Mouse (Mus musculus): ENCODE measurements around the gene Zfp541. TPM values are rescaled to one million over a fixed set of nuclear protein-coding genes. Genes with fewer than 3 reads are reported as not detected.

Zfp541 gene
- polyA plus RNA-seq, 1 experiment, result not detected

DNA sequence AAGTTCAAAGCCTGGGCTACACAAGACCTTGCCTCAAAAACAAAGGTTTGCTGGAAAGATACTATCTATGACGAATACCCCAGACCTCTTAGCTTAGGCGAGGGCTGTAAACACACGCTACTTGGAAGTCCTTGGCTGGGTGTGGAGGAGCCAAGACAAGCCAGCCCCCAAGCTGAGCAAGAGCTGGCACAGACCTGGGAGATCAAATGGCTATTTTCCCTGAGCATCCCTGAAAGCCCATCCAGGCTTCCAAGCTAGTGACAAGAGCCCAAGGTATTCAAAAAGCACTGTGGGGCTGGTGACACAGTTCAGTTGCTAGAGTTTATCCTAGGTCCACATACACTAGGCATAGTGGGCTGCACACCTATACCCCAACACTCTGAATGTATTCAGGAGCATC, 11.0 kb upstream of the Zfp541 start:
- WGBS, result 72% methylated on average over 3 of the region's 3 CpGs
- Histone ChIP-seq H3K4me3 (ENCODE audit: low read depth, low read length) (no peak overlapping the region), H3K36me3 (ENCODE audit: control insufficient read depth, insufficient read depth, low read length) (no peaks in the 10 kb centered on the region), H3K27me3 (ENCODE audit: control insufficient read depth, insufficient read depth, low read length) (no peaks in the 10 kb centered on the region), H3K27ac (ENCODE audit: insufficient read depth, low read depth, low read length) (no peak overlapping the region), H3K4me1 (ENCODE audit: control insufficient read depth, insufficient read depth, insufficient read length, low read length) (peaks cover 9% of the 10 kb centered on the region; the same call in 1 of the 2 replicates)
- no peak for TF ChIP-seq CTCF (IDR thresholded peaks at IDR 0.05; ENCODE audit: extremely low read depth, insufficient read length, insufficient replicate concordance, low read depth, low read length)
- no peak for TF ChIP-seq POLR2A (IDR thresholded peaks at IDR 0.05; ENCODE audit: low read depth, low read length)

DNA sequence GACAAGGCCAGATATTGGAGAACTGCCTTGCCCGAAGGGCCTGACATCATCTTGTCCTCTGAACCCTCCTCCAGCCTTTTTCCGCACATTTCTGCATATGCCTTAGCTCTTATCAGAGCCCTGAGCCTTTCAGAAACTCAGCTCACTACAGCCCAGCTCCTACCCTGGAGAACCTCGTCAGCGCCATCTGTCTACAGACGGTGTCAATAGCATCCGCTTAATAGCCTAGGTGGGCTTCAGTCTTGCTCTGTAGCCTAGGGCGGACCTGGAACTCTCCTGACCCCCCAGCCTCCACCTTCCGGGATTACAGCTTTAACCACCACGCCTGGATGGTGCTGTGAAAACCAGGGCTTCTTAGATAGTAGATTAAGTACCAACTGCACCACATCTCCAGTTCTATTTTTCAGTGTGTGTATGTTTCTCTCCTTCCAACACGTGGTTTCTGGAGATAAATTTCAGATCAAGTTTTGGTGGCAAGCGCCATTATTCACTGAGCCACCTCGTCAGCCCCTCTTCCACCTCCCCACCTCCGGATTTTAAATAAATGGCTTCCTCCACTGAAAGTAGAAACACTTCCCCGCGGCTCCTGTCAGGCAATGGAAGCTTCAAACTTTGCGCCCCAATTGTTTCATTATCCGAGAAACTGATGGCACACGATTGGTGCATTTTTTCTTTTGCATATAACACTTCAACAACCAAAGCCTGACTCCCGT, 9.6 kb upstream of the Zfp541 start:
- Histone ChIP-seq H3K4me3 (ENCODE audit: low read depth, low read length) (peak overlapping the region; percentile 63), H3K36me3 (ENCODE audit: control insufficient read depth, insufficient read depth, low read length) (no peaks in the 10 kb centered on the region), H3K4me1 (ENCODE audit: control insufficient read depth, insufficient read depth, insufficient read length, low read length) (peaks cover 10% of the 10 kb centered on the region; the same call in 1 of the 2 replicates), H3K27ac (ENCODE audit: insufficient read depth, low read depth, low read length) (peak overlapping the region; percentile 70), H3K27me3 (ENCODE audit: control insufficient read depth, insufficient read depth, low read length) (no peaks in the 10 kb centered on the region)
- WGBS, result under 1% methylated on average over 19 of the region's 19 CpGs
- no peak for TF ChIP-seq POLR2A (IDR thresholded peaks at IDR 0.05; ENCODE audit: low read depth, low read length)
- TF ChIP-seq CTCF (IDR thresholded peaks at IDR 0.05; ENCODE audit: extremely low read depth, insufficient read length, insufficient replicate concordance, low read depth, low read length), result peak; percentile 83; the same call in 1 of the 2 replicates

DNA sequence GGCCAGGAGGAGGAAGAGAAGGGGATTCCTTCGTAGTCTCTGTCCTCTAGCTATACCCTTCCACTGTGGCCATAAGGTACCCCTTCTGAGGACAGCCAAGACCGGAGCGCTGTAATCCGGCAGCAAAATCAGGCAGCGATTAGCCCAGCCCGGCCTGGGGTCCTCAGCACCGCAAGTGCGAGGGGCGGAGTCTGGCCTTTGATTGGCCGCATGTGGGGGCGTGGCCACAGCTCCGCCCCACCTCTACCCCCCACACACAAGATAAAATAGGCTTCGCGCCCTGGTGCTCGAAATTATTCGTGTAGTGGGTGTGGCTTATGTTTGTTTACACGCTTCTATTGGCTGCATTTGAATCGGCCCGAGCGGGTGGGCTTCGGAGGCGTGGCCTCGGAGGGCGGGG, 8.9 kb upstream of the Zfp541 start:
- H3K27ac ChIP-seq (ENCODE audit: insufficient read depth, low read depth, low read length), result peak overlapping the region; percentile 70
- H3K36me3 ChIP-seq (ENCODE audit: control insufficient read depth, insufficient read depth, low read length), result no peaks in the 10 kb centered on the region
- under 1% methylated on average over 24 of the region's 24 CpGs for WGBS
- peaks cover 14% of the 10 kb centered on the region; the same call in 1 of the 2 replicates for H3K4me1 ChIP-seq (ENCODE audit: control insufficient read depth, insufficient read depth, insufficient read length, low read length)
- H3K4me3 ChIP-seq (ENCODE audit: low read depth, low read length), result peak overlapping the region; percentile 63
- no peaks in the 10 kb centered on the region for H3K27me3 ChIP-seq (ENCODE audit: control insufficient read depth, insufficient read depth, low read length)
- TF ChIP-seq CTCF (IDR thresholded peaks at IDR 0.05; ENCODE audit: extremely low read depth, insufficient read length, insufficient replicate concordance, low read depth, low read length) (no peak), POLR2A (IDR thresholded peaks at IDR 0.05; ENCODE audit: low read depth, low read length) (peak; percentile 58; the same call in 1 of the 2 replicates)

DNA sequence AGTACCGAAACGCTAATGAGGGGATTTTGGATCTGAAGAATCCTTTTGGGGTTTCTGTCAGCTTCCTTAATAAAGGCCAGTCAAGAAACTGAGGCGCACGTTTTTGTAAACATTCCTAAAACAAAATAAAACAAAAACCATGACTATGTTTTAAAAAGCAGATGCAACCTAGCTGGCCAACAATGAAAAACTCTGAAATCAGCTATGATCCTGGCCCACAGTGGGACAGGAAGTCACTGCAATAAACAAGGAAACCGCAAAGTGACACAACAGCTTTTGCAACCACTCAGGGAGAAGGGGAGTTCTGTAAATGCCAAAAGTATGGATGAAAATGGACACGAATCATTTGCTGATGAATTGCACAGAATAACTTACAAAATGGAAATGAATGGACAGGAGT, 8.5 kb upstream of the Zfp541 start:
- TF ChIP-seq CTCF (IDR thresholded peaks at IDR 0.05; ENCODE audit: extremely low read depth, insufficient read length, insufficient replicate concordance, low read depth, low read length) (no peak), POLR2A (IDR thresholded peaks at IDR 0.05; ENCODE audit: low read depth, low read length) (no peak)
- H3K36me3 ChIP-seq (ENCODE audit: control insufficient read depth, insufficient read depth, low read length), result no peaks in the 10 kb centered on the region
- peak overlapping the region; percentile 63 for H3K4me3 ChIP-seq (ENCODE audit: low read depth, low read length)
- no peaks in the 10 kb centered on the region for H3K27me3 ChIP-seq (ENCODE audit: control insufficient read depth, insufficient read depth, low read length)
- 3% methylated on average over 6 of the region's 6 CpGs for WGBS
- H3K4me1 ChIP-seq (ENCODE audit: control insufficient read depth, insufficient read depth, insufficient read length, low read length), result peaks cover 14% of the 10 kb centered on the region; the same call in 1 of the 2 replicates
- 0 out of 2 replicates have a peak overlapping the region, but pooled peaks have one; percentile 7 for H3K27ac ChIP-seq (ENCODE audit: insufficient read depth, low read depth, low read length)

DNA sequence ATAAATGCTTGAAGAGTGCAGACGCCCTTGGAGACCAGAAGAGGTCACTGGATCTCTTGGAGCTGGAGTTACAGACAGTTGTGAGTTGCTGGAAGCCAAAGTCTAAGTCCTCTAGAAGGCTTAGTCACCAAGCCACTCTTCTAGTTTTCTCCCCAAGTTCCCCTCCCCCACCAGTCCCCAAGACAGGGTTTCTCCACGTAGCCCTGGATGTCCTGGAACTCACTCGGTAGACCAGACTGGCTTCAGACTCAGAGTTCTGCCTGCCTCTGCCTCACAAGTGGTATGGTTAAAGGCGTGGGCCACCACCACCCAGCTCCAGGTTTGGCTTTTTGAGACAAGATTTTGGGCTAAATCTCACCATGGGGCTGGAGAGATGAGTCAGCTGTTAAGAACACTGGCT, 6.6 kb upstream of the Zfp541 start:
- peak overlapping the region; percentile 53 for H3K27ac ChIP-seq (ENCODE audit: insufficient read depth, low read depth, low read length)
- no peaks in the 10 kb centered on the region for H3K27me3 ChIP-seq (ENCODE audit: control insufficient read depth, insufficient read depth, low read length)
- H3K36me3 ChIP-seq (ENCODE audit: control insufficient read depth, insufficient read depth, low read length), result no peaks in the 10 kb centered on the region
- WGBS, result 69% methylated on average over 4 of the region's 4 CpGs
- no peak for TF ChIP-seq POLR2A (IDR thresholded peaks at IDR 0.05; ENCODE audit: low read depth, low read length)
- no peak overlapping the region for H3K4me3 ChIP-seq (ENCODE audit: low read depth, low read length)
- peaks cover 12% of the 10 kb centered on the region; the same call in 1 of the 2 replicates for H3K4me1 ChIP-seq (ENCODE audit: control insufficient read depth, insufficient read depth, insufficient read length, low read length)

DNA sequence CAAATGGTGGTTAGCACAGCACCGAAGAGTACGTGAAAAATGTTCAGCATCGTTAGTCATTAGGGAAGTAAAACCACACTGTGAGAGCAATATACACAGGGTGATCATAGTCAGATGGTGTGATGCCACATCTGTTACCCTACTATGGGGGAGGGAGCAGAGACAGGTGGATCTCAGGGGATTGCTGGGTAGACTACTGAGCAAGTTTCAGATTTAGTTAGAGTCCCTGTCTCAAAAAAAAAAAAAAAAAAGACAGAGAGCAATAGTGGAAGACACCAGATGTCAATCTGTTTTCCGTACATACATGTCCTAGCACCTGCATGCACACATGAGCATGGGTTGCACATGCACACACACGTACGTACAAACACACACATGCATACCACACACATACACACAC, 5.9 kb upstream of the Zfp541 start:
- no peak overlapping the region for H3K4me3 ChIP-seq (ENCODE audit: low read depth, low read length)
- no peaks in the 10 kb centered on the region for H3K27me3 ChIP-seq (ENCODE audit: control insufficient read depth, insufficient read depth, low read length)
- TF ChIP-seq POLR2A (IDR thresholded peaks at IDR 0.05; ENCODE audit: low read depth, low read length) (no peak), CTCF (IDR thresholded peaks at IDR 0.05; ENCODE audit: extremely low read depth, insufficient read length, insufficient replicate concordance, low read depth, low read length) (no peak)
- H3K27ac ChIP-seq (ENCODE audit: insufficient read depth, low read depth, low read length), result peak overlapping the region; percentile 71
- peaks cover 12% of the 10 kb centered on the region; the same call in 1 of the 2 replicates for H3K4me1 ChIP-seq (ENCODE audit: control insufficient read depth, insufficient read depth, insufficient read length, low read length)
- H3K36me3 ChIP-seq (ENCODE audit: control insufficient read depth, insufficient read depth, low read length), result no peaks in the 10 kb centered on the region
- 82% methylated on average over 6 of the region's 6 CpGs for WGBS

DNA sequence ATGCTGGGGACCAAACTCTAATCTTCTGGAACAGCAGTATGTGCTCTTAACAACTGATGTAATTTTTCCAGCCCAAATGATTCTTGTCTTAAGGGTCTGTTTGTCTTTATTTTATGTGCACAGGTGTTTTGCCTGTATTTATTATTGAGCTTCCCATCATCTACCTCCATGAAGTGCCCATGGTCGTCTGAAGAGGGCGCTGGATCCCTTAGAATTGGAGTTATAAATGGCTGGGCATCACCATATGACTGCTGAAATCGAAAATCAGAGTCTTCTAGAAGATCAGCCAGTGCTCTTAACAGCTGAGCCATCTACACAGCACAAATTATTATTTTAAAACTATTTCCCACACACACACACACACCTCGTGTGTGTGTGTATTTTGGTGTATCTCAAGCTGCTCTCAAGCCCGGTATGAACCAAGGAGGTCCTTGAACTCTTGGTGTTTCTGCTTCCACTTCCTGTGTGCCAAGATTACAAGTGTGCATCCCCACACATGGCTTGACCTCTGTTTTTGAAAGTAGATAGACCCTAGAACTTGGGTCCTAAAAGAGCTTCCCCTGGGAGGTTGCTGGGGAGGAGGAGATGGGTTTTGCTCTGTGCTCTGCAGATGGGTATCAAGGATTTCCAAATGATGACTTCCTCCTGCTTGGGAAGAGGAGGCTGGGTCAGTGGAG, 5.0 kb upstream of the Zfp541 start:
- Histone ChIP-seq H3K27ac (ENCODE audit: insufficient read depth, low read depth, low read length) (peak overlapping the region; percentile 56), H3K27me3 (ENCODE audit: control insufficient read depth, insufficient read depth, low read length) (no peaks in the 10 kb centered on the region), H3K4me3 (ENCODE audit: low read depth, low read length) (no peak overlapping the region), H3K36me3 (ENCODE audit: control insufficient read depth, insufficient read depth, low read length) (no peaks in the 10 kb centered on the region), H3K4me1 (ENCODE audit: control insufficient read depth, insufficient read depth, insufficient read length, low read length) (peaks cover 10% of the 10 kb centered on the region; the same call in 1 of the 2 replicates)
- no peak for TF ChIP-seq POLR2A (IDR thresholded peaks at IDR 0.05; ENCODE audit: low read depth, low read length)
- no peak for TF ChIP-seq CTCF (IDR thresholded peaks at IDR 0.05; ENCODE audit: extremely low read depth, insufficient read length, insufficient replicate concordance, low read depth, low read length)
- 14% methylated on average over 5 of the region's 5 CpGs for WGBS

Data from small intestine, adult 2 months (tissue).